Mouse (Mus musculus) embryonic facial prominence, embryonic 10.5 days (tissue): ENCODE measurements around the gene Il9r. TPM values are rescaled to one million over a fixed set of nuclear protein-coding genes. Genes with fewer than 3 reads are reported as not detected.
A peak's percentile ranks its signal among the peaks of the same experiment; 100 is the strongest.
"Not testable (repeated sequence)": the region's sequence is repeated elsewhere in the genome, so short reads cannot be mapped to it uniquely, and the experiment has no call there.

ENCODE experiments used
- DNase-seq: peaks from one replicate; pipeline ENCODE4 v3.0.0-alpha.2; 2017; ENCODE audit warnings: low spot score
- H3K27ac ChIP-seq: fragments of 300-500 bp; sonication (generic); replicated peaks from 2 replicates; pipeline ENCODE4 v1.5.1; 2016; ENCODE audit warnings: mild to moderate bottlenecking
- H3K27me3 ChIP-seq: fragments of 300-500 bp; sonication (generic); replicated peaks from 2 replicates; pipeline ENCODE4 v1.6.1; 2016; ENCODE audit warnings: low read depth, mild to moderate bottlenecking; ENCODE audit not compliant: poor library complexity, severe bottlenecking
- H3K36me3 ChIP-seq: fragments of 300-500 bp; sonication (generic); replicated peaks from 2 replicates; pipeline ENCODE4 v1.6.1; 2016; ENCODE audit warnings: mild to moderate bottlenecking, moderate library complexity
- H3K4me1 ChIP-seq: fragments of 300-500 bp; sonication (generic); 2 replicates; pipeline ENCODE4 v1.6.1; 2016
- H3K4me3 ChIP-seq: fragments of 300-500 bp; sonication (generic); 2 replicates; pipeline ENCODE4 v1.5.1; 2016; ENCODE audit warnings: mild to moderate bottlenecking, moderate library complexity
- H3K9me3 ChIP-seq: fragments of 300-500 bp; sonication (generic); 2 replicates; pipeline ENCODE4 v1.6.1; 2016; ENCODE audit warnings: mild to moderate bottlenecking
- WGBS: fragments of 180-500 bp; shearing (Covaris S2); methylation state at CpG from one replicate; pipeline ENCODE4 v1.1.7; 2016; 5-methylcytosine and 5-hydroxymethylcytosine counted together
- polyA plus RNA-seq: library from polyadenylated mRNA; unstranded; fragments of >200 nt; fragmentation: Nextera tagmentation; extraction: Ambion mirVana; gene quantifications from 2 replicates; pipeline ENCODE4 v1.2.1, GENCODE M21; 2016

Il9r gene
- polyA plus RNA-seq, 1 experiment from 2014 or later = not detected

DNA sequence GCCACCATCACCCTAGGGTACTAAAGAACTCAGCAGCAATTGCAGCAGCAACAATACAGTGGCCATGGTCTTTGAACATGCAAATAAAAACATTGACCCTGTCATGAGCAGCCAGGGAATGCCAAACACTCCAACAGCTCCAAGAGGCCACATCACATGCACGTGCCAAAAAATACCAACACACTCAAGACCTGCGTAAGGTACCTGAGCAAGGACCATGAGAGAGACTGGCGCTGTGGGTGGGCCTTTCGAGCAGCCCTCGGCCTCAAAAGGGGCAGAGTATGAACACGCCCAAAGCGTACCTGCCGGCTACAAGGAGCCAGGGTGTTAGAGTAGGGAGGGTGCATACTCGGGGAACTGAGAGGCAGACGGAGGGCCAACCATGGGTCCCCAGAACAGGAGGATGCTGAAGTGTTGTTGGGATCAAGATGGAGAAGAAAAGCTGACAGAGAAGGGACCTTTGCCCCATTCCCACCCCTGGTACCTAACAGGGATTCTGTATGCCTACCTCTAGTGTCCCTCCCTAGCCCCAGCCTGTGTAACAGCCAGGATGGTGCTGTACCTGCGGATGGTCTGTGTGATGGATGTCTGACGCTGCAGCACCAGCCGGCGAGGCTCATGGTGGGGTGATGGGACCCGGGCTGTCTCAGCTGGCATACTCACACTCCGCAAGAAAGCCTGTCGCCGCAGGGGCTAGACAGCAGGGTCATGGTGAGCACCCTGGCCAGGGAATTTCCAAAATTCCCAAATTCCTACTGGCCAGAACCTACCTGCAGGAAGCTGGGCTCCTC, 15.5 kb upstream of the Il9r start:
- Histone ChIP-seq H3K4me1 (peaks cover 29% of the 10 kb centered on the region), H3K27me3 (no peaks in the 10 kb centered on the region), H3K9me3 (no peaks in the 10 kb centered on the region), H3K4me3 (no peak overlapping the region), H3K36me3 (peaks cover 61% of the 10 kb centered on the region), H3K27ac (no peak overlapping the region)
- 93% methylated on average over 18 of the region's 18 CpGs for WGBS
- DNase-seq = no peak

- Histone ChIP-seq H3K9me3 (no peaks in the 10 kb centered on the region), H3K27me3 (no peaks in the 10 kb centered on the region), H3K27ac (no peak overlapping the region), H3K4me3 (no peak overlapping the region), H3K36me3 (peaks cover 89% of the 10 kb centered on the region), H3K4me1 (peaks cover 11% of the 10 kb centered on the region)
- WGBS = 88% methylated on average over 9 of the region's 9 CpGs
- no peak for DNase-seq
These were observed 10.5 kb upstream of the Il9r start for GRCm38 (mm10) chr11:32210623-32211022.

- WGBS = under 1% methylated on average over 52 of the region's 52 CpGs
These were observed 5.2 kb upstream of the Il9r start, which contains the start of gene Snrnp25 for GRCm38 (mm10) chr11:32205058-32205873. Gene Snrnp25, plus strand, starts transcription at chr11:32205415.

GRCm38 (mm10) chr11:32201922-32202685, 2.0 kb upstream of the Il9r start:
- peaks cover 4% of the 10 kb centered on the region for H3K36me3 ChIP-seq

More at GRCm38 (mm10) chr11:32205058-32205873, 5.2 kb upstream of the Il9r start, which contains the start of gene Snrnp25:
- peak within 1 kb of the TSS; percentile 67 for H3K4me3 ChIP-seq
- peaks cover 35% of the 10 kb centered on the region for H3K36me3 ChIP-seq
- peak within 1 kb of the TSS; percentile 87 for H3K27ac ChIP-seq
- H3K27me3 ChIP-seq = 0 out of 2 replicates have a peak, but pooled peaks cover 3% of the 10 kb centered on the region
- DNase-seq = peak; percentile 96
- H3K4me1 ChIP-seq = peaks cover 19% of the 10 kb centered on the region
- no peaks in the 10 kb centered on the region for H3K9me3 ChIP-seq

DNA sequence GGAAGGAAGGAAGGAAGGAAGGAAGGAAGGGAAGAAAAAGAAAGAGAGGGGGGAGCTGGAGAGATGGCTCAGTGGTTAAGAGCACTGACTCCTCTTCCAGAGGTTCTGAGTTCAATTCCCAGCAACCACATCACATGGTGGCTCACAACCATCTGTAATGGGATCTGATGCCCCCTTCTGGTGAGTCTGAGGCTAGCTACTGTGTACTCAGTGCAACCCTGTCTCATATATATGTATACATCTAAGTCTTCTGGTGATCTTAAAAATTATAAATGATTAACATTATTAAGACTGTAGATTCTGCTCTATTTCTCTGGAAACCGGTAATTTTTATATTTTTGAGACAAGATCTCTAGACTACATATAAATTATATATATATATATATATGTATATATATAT, 913 bp upstream of the Il9r start:
- not testable (repeated sequence) for H3K4me3 ChIP-seq, DNase-seq, H3K36me3 ChIP-seq, H3K27ac ChIP-seq, H3K9me3 ChIP-seq
- Histone ChIP-seq H3K4me1 (peaks cover 28% of the 10 kb centered on the region), H3K27me3 (peaks cover 17% of the 10 kb centered on the region)
- 64% methylated on average over 1 of the region's 1 CpGs for WGBS

More at GRCm38 (mm10) chr11:32201922-32202685, 2.0 kb upstream of the Il9r start:
- DNase-seq = no peak
- H3K4me1 ChIP-seq = peaks cover 31% of the 10 kb centered on the region
- H3K4me3 ChIP-seq = no peak overlapping the region
- peaks cover 17% of the 10 kb centered on the region for H3K27me3 ChIP-seq
- WGBS = 80% methylated on average over 11 of the region's 11 CpGs
- H3K9me3 ChIP-seq = no peaks in the 10 kb centered on the region
- no peak overlapping the region for H3K27ac ChIP-seq

GRCm38 (mm10) chr11:32199230-32199629, 849 bp downstream of the Il9r start:
- Histone ChIP-seq H3K4me3 (no peak overlapping the region), H3K27me3 (peaks cover 23% of the 10 kb centered on the region)

DNA sequence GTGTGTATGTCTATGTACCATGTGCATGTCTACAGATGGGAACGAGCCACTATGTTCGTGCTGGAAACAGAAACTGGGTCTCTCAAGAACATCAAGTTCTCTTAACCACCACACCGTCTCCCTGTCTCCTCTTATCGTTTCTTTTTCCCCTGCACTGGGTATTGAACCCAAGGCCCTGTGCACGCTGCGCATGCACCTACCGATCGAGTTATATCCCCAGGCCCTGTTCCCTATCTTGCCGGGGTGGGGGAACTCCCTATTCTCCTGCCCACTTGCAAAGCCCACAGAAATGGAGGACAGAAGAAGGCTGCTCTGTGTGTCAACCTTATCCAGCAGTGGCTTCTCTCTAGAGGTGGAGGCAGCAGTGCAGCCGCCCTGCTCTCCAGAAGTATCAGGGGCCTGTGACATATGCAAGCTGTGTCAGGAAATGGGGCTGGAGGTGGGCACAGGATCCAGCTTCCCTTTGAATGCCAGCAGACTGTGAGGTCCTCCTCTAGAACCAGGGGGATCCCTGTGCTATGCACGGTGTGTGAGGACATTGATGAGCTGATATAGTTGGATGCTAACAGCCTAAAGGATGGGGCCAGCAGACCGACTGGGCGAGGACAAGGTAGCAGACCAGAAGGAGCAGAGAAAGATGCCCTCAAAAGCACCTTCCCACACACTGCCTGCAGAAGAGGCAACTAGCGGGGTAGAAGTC, 1.7 kb downstream of the Il9r start:
- peaks cover 19% of the 10 kb centered on the region for H3K4me1 ChIP-seq
- no peaks in the 10 kb centered on the region for H3K9me3 ChIP-seq
- H3K27ac ChIP-seq = no peak overlapping the region
- DNase-seq = no peak
- peaks cover 20% of the 10 kb centered on the region for H3K27me3 ChIP-seq
- WGBS = 69% methylated on average over 14 of the region's 14 CpGs
- H3K4me3 ChIP-seq = no peak overlapping the region
- no peaks in the 10 kb centered on the region for H3K36me3 ChIP-seq

More at GRCm38 (mm10) chr11:32199230-32199629, 849 bp downstream of the Il9r start:
- Histone ChIP-seq H3K4me1 (peaks cover 19% of the 10 kb centered on the region), H3K9me3 (no peaks in the 10 kb centered on the region), H3K36me3 (no peaks in the 10 kb centered on the region), H3K27ac (no peak overlapping the region)
- WGBS = 42% methylated on average over 6 of the region's 6 CpGs
- no peak for DNase-seq

GRCm38 (mm10) chr11:32197766-32198165, 2.3 kb downstream of the Il9r start:
- no peaks in the 10 kb centered on the region for H3K9me3 ChIP-seq
- no peak for DNase-seq
- H3K27ac ChIP-seq = no peak overlapping the region
- H3K4me3 ChIP-seq = no peak overlapping the region
- H3K27me3 ChIP-seq = peaks cover 20% of the 10 kb centered on the region
- WGBS = 61% methylated on average over 3 of the region's 3 CpGs
- H3K4me1 ChIP-seq = peaks cover 21% of the 10 kb centered on the region
- no peaks in the 10 kb centered on the region for H3K36me3 ChIP-seq

DNA sequence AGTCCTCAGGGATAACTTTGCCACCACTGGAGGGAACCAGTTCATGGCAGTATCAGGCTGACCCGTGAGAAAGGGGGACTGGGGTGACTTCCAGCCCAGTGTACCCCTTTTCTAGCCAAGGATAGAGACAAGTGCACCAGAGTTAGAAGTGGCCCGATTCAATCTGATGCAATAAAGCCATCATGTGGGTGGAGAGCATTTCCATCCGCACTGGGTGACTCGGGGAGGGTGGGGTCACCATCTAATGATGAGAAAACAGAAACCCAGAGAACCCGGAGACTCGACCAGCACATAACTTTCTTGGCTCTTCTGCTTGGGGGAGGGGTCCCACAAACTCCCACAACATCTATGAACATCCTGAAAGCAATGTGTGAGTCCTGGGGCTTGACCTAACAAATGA, 3.4 kb downstream of the Il9r start:
- Histone ChIP-seq H3K4me3 (no peak overlapping the region), H3K27me3 (peaks cover 20% of the 10 kb centered on the region), H3K4me1 (peaks cover 26% of the 10 kb centered on the region), H3K36me3 (no peaks in the 10 kb centered on the region), H3K9me3 (no peaks in the 10 kb centered on the region), H3K27ac (no peak overlapping the region)
- 81% methylated on average over 6 of the region's 6 CpGs for WGBS
- DNase-seq = no peak

GRCm38 (mm10) chr11:32195867-32196540, 4.1 kb downstream of the Il9r start:
- Histone ChIP-seq H3K9me3 (no peaks in the 10 kb centered on the region), H3K36me3 (no peaks in the 10 kb centered on the region), H3K27ac (no peak overlapping the region; the same call in 1 of the 2 replicates), H3K27me3 (peaks cover 20% of the 10 kb centered on the region), H3K4me1 (peaks cover 26% of the 10 kb centered on the region), H3K4me3 (no peak overlapping the region)
- WGBS = 20% methylated on average over 11 of the region's 11 CpGs
- no peak for DNase-seq

DNA sequence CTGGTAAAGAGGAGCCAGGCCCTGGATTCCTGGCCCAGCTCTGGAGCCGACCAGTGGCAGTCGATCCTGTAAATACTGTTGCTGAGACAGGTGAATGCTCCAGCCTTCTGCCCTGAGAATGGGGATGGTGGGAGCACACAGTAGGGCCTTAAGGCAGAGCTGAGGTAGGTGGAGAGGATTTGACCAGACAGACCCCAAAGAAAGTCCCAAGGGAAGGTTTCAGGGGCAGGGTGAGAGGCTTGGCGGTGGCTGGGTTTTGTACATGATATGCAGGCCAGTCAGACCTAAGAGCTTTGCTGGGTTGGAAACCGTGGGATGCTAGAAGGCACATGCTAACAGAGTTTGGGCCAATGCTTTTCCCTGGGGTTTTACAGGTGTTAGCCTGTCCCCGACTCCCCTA, 5.5 kb downstream of the Il9r start:
- H3K27me3 ChIP-seq = peaks cover 20% of the 10 kb centered on the region
- DNase-seq = no peak
- 82% methylated on average over 5 of the region's 5 CpGs for WGBS
- peaks cover 32% of the 10 kb centered on the region for H3K4me1 ChIP-seq
- no peak overlapping the region for H3K27ac ChIP-seq
- H3K36me3 ChIP-seq = no peaks in the 10 kb centered on the region
- no peak overlapping the region for H3K4me3 ChIP-seq
- no peaks in the 10 kb centered on the region for H3K9me3 ChIP-seq
